Comparison of ENCODE assay signal across 23 mouse cellular contexts in genomic region chr3:84816951-84817350, GRCm38 (mm10). TPM values are rescaled to one million over a fixed set of nuclear protein-coding genes. Genes with fewer than 3 reads are reported as not detected.
DNase-seq lines count a peak whose midpoint lies in the region; ATAC-seq and TF ChIP-seq lines count a peak whose summit lies in the region.
"Had no signal": no experiment of that assay in that cellular context is flagged by ENCODE, and none has a peak within 500 bp of the region (broad histone marks: within the 10 kb centered on the region; RNA-seq: fewer than 3 reads in every experiment).

No protein-coding gene starts in this region.

- no peaks in the 10 kb centered on the region; the same call in 1 of the 2 replicates for H3K36me3 ChIP-seq in embryonic facial prominence, embryonic 13.5 days
- peaks cover 5% of the 10 kb centered on the region for H3K36me3 ChIP-seq in embryonic facial prominence, embryonic 10.5 days (replicated peaks)
- H3K36me3 ChIP-seq in liver, embryonic 12.5 days: peaks cover 11% of the 10 kb centered on the region
- H3K36me3 ChIP-seq in liver, embryonic 11.5 days (ENCODE audit: control insufficient read depth, insufficient read depth, low read length): no peaks in the 10 kb centered on the region
- H3K36me3 ChIP-seq in embryonic facial prominence, embryonic 14.5 days (ENCODE audit: control insufficient read depth, insufficient read depth, low read length): no peaks in the 10 kb centered on the region
- H3K36me3 ChIP-seq: lung, embryonic 15.5 days had no signal

- peaks cover 20% of the 10 kb centered on the region for H3K4me1 ChIP-seq in embryonic facial prominence, embryonic 13.5 days
- peaks cover 28% of the 10 kb centered on the region for H3K4me1 ChIP-seq in embryonic facial prominence, embryonic 10.5 days
- H3K4me1 ChIP-seq in liver, embryonic 12.5 days: peaks cover 43% of the 10 kb centered on the region
- peaks cover 14% of the 10 kb centered on the region for H3K4me1 ChIP-seq in liver, embryonic 11.5 days (replicated peaks; ENCODE audit: control insufficient read depth, insufficient read depth, low read length)
- peaks cover 13% of the 10 kb centered on the region for H3K4me1 ChIP-seq in embryonic facial prominence, embryonic 14.5 days (ENCODE audit: control insufficient read depth, insufficient read depth, low read length)

- DNase-seq in embryonic facial prominence, embryonic 10.5 days (ENCODE audit: low spot score): no peak
- no peak for DNase-seq in liver, embryonic 11.5 days (ENCODE audit: low spot score)
- DNase-seq in A20 (ENCODE audit: low read depth, low spot score): peak; percentile 46
- no peak for DNase-seq in embryonic facial prominence, embryonic 14.5 days (ENCODE audit: low spot score)
- DNase-seq in layer of hippocampus, adult 2 months (ENCODE audit: low spot score in 2 of 2): no peak
- no peak for DNase-seq in embryo, embryonic 10 days (ENCODE audit: low spot score)
- DNase-seq: adrenal gland, postnatal 25 days; cerebellum, adult 2 months; cerebellum, postnatal 14 days; gastrocnemius, postnatal 14 days; heart, postnatal 36 days; kidney, adult 8-10 months; layer of hippocampus, adult 9-11 months; right cerebral cortex, postnatal 25 days; thymus, adult 18-20 months; thymus, postnatal 25 days had no signal

- H3K9me3 ChIP-seq in embryonic facial prominence, embryonic 13.5 days: no peaks in the 10 kb centered on the region
- H3K9me3 ChIP-seq in embryonic facial prominence, embryonic 10.5 days: no peaks in the 10 kb centered on the region
- no peaks in the 10 kb centered on the region for H3K9me3 ChIP-seq in liver, embryonic 12.5 days (replicated peaks)
- H3K9me3 ChIP-seq in liver, embryonic 11.5 days (ENCODE audit: control insufficient read depth, low read length): no peaks in the 10 kb centered on the region
- H3K9me3 ChIP-seq in embryonic facial prominence, embryonic 14.5 days (ENCODE audit: control insufficient read depth, low read length): no peaks in the 10 kb centered on the region
- H3K9me3 ChIP-seq: forebrain, embryonic 13.5 days; heart, embryonic 10.5 days; lung, embryonic 15.5 days had no signal

- no peaks in the 10 kb centered on the region for H3K27me3 ChIP-seq in embryonic facial prominence, embryonic 13.5 days
- H3K27me3 ChIP-seq in embryonic facial prominence, embryonic 10.5 days (replicated peaks; ENCODE audit: low read depth, poor library complexity, severe bottlenecking): no peaks in the 10 kb centered on the region
- H3K27me3 ChIP-seq in liver, embryonic 12.5 days (replicated peaks): no peaks in the 10 kb centered on the region
- no peaks in the 10 kb centered on the region for H3K27me3 ChIP-seq in liver, embryonic 11.5 days (replicated peaks; ENCODE audit: control insufficient read depth, insufficient read depth, low read length)
- no peaks in the 10 kb centered on the region for H3K27me3 ChIP-seq in embryonic facial prominence, embryonic 14.5 days (replicated peaks; ENCODE audit: control insufficient read depth, insufficient read depth, low read length)
- H3K27me3 ChIP-seq: forebrain, embryonic 13.5 days; lung, embryonic 15.5 days had no signal

- H3K9ac ChIP-seq in embryonic facial prominence, embryonic 13.5 days: no peak overlapping the region
- no peak overlapping the region for H3K9ac ChIP-seq in liver, embryonic 12.5 days
- no peak overlapping the region for H3K9ac ChIP-seq in liver, embryonic 11.5 days (ENCODE audit: low read depth, low read length)
- no peak overlapping the region for H3K9ac ChIP-seq in embryonic facial prominence, embryonic 14.5 days (ENCODE audit: low read depth, low read length)
- H3K9ac ChIP-seq: lung, embryonic 15.5 days had no signal

- H3K4me2 ChIP-seq in embryonic facial prominence, embryonic 13.5 days: peak overlapping the region; percentile 90; the same call in 1 of the 2 replicates
- peak overlapping the region; percentile 100 for H3K4me2 ChIP-seq in liver, embryonic 12.5 days
- H3K4me2 ChIP-seq in liver, embryonic 11.5 days: no peak overlapping the region
- H3K4me2 ChIP-seq in embryonic facial prominence, embryonic 14.5 days (ENCODE audit: low read depth, low read length): peak overlapping the region; percentile 96; the same call in 1 of the 2 replicates

- no peak for TF ChIP-seq CTCF in layer of hippocampus, adult 2 months (conservative IDR thresholded peaks at IDR 0.05)

- H3K4me3 ChIP-seq in embryonic facial prominence, embryonic 13.5 days: no peak overlapping the region
- H3K4me3 ChIP-seq in embryonic facial prominence, embryonic 10.5 days: no peak overlapping the region
- H3K4me3 ChIP-seq in liver, embryonic 12.5 days: no peak overlapping the region
- H3K4me3 ChIP-seq in liver, embryonic 11.5 days (ENCODE audit: low read depth, low read length): no peak overlapping the region
- H3K4me3 ChIP-seq in embryonic facial prominence, embryonic 14.5 days (ENCODE audit: low read depth, low read length): no peak overlapping the region
- no peak overlapping the region for H3K4me3 ChIP-seq in layer of hippocampus, adult 2 months
- H3K4me3 ChIP-seq: forebrain, embryonic 13.5 days; heart, embryonic 10.5 days had no signal

- no peak overlapping the region for H3K27ac ChIP-seq in embryonic facial prominence, embryonic 13.5 days
- H3K27ac ChIP-seq in embryonic facial prominence, embryonic 10.5 days (replicated peaks): no peak overlapping the region
- H3K27ac ChIP-seq in liver, embryonic 12.5 days: no peak overlapping the region
- no peak overlapping the region for H3K27ac ChIP-seq in liver, embryonic 11.5 days (ENCODE audit: low read depth, low read length)
- H3K27ac ChIP-seq in embryonic facial prominence, embryonic 14.5 days (replicated peaks; ENCODE audit: low read depth, low read length): no peak overlapping the region
- no peak overlapping the region for H3K27ac ChIP-seq in layer of hippocampus, adult 2 months
- H3K27ac ChIP-seq: forebrain, embryonic 13.5 days; heart, embryonic 10.5 days; kidney, postnatal 0 days; lung, embryonic 15.5 days had no signal

- ATAC-seq in embryonic facial prominence, embryonic 13.5 days (ENCODE audit: insufficient number of reproducible peaks, insufficient read depth, low FRiP score, low TSS enrichment, low read depth): no peak
- no peak for ATAC-seq in liver, embryonic 12.5 days
- ATAC-seq in liver, embryonic 11.5 days (replicated peaks; ENCODE audit: low FRiP score): no peak
- no peak for ATAC-seq in embryonic facial prominence, embryonic 14.5 days (ENCODE audit: low read depth)
- ATAC-seq: forebrain, embryonic 13.5 days; intestine, embryonic 16.5 days had no signal

- WGBS in embryonic facial prominence, embryonic 13.5 days: 54% methylated on average over 1 of the region's 1 CpGs
- WGBS in embryonic facial prominence, embryonic 10.5 days: 76% methylated on average over 1 of the region's 1 CpGs
- 26% methylated on average over 1 of the region's 1 CpGs for WGBS in liver, embryonic 12.5 days (ENCODE audit: insufficient replicate concordance)
- 60% methylated on average over 1 of the region's 1 CpGs for WGBS in liver, embryonic 11.5 days
- 64% methylated on average over 1 of the region's 1 CpGs for WGBS in embryonic facial prominence, embryonic 14.5 days

RNA-seq across cellular contexts. Expression of gene Fbxw7, which starts 1.9 kb away (rescaled TPM):
- 14.5 and 15.4 TPM in 2 replicates for polyA plus RNA-seq in embryonic facial prominence, embryonic 13.5 days (2015; fragmentation: Nextera tagmentation; extraction: Ambion mirVana)
- polyA plus RNA-seq in embryonic facial prominence, embryonic 10.5 days (2016; fragmentation: Nextera tagmentation; extraction: Ambion mirVana): 8.5 and 9.1 TPM in 2 replicates
- 4.9 TPM in 2 replicates for polyA plus RNA-seq in liver, embryonic 12.5 days (2016; fragmentation: Nextera tagmentation; extraction: Ambion mirVana)
- 5.7 and 7.0 TPM in 2 replicates for polyA plus RNA-seq in liver, embryonic 11.5 days (2014; fragmentation: Nextera tagmentation; extraction: Ambion mirVana)
- polyA plus RNA-seq in embryonic facial prominence, embryonic 14.5 days (2014; fragmentation: Nextera tagmentation; extraction: Ambion mirVana): 13.7 and 14.2 TPM in 2 replicates
- 100 to 1,000 TPM; 156 to 160 TPM for total RNA-seq in layer of hippocampus, adult 2 months (2021)
